Mouse (Mus musculus) left cerebral cortex, adult 11 months (tissue): ENCODE measurements at regions not wholly inside any gene's neighbourhood (a gene's known extent, or its start where the extent isn't known, plus 50 kb on each side); places are given as distances from the start of the nearest gene placed in this dataset.

Experiments
- DNase-seq: peaks from one replicate; pipeline ENCODE4 v3.0.0; 2022; ENCODE audit warnings: low spot score

DNA sequence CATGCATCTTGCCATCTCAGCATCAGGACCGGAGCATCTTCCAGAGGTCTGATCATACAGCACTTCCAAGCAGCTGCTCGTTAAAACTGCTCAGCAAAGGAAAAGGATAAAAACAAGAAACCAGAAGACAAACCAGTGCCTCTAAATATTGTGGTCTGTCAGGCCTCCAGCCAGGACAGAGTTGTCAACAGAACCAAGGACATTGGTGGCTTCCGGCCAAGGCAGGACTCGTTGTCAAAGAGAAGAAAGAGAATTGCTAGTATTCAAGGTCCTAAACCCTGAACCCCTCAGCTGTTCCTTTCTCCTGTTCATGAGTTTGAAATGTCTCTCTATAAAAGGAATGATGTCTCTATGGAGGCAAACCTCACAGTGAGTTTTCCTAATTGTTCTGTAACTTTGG lies 155.0 kb downstream of the Sp3 start:
- no peak for DNase-seq

DNA sequence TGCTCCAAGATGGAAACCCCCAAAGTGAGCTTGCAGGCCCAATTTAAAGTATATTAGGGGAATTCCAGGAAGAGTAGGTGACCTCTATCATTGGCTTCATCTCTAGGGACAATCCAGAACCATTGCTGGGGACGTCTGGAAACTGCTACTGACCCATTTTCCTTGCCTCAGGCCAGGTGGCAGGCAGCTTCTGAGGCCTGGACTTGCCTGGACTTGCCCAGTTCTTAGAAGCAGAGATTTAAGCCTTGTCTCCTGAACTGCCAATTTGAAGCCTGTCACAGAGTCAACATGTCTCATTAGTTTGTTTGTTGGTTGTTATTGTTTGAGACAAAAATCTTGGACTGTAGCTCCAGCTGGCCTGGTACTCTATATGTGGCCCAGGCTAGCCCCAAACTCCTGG lies 151.1 kb downstream of the Sp3 start:
- no peak for DNase-seq

DNA sequence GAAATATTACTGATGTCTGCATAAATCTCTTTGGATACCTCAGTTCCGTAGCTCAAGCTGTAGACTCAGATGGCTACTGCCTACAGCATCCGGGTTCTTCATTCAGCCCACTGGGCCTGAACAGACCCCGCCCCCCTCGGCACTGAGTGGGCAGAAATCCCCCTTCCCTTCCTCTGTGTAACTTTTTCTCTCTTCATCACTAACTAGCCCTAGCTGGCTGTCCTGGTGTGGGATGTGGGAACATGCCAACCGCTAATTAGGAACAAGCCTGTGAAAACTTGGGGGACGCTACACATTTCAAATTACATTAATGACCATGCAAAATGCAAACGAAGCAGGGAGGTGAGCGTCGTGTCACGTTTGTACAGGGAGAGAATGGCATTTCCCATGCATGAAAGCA lies 147.5 kb downstream of the Sp3 start:
- no peak for DNase-seq

DNA sequence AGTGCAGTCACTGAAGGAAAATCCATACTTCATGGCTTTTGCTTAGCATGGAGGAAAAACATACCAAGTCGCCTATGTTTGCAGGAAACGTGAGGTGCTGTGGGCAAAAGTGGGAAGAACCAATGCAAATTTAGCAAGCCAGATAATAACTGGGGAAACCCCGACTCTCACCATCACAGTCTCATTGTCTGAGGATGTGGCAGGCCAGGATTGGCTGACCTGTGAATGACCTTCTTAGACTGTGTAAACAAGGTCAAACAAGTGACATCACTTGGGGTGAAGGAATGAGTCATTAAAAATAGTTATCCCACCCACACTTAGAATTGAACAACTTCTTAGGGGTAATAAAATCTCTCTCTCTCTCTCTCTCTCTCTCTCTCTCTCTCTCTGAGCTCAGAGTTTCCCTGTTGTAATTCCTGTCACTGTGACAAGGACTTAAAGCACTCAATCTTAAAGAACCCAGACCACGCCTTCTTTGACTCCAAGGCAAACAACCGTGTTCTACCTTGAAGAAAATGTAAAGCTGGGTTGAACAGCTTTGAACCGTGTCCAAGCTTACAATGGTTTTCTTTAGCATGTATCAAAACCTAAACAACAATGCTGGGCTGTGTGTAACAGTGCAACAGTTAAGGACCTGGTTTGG lies 142.0 kb downstream of the Sp3 start:
- DNase-seq = no peak

DNA sequence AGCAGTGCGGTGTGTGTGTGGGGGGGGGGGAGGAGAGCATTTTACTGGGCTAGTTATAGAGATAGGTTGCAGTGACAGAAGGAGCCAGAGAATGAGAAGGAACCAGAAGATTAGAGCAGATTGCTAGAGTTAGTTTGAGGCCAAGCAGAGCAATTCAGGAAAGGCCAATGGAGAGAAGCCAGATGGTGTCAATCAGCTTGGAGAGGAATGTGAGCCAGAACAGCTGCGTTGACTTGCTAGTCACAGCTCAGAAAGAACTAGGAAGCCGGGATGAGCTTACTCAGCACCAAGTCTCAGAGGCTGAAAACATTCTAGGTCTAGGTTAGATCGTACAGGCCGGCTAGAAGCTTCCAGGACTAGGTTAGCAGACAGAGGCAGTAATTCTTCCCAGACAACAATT lies 140.6 kb downstream of the Sp3 start:
- no peak for DNase-seq

DNA sequence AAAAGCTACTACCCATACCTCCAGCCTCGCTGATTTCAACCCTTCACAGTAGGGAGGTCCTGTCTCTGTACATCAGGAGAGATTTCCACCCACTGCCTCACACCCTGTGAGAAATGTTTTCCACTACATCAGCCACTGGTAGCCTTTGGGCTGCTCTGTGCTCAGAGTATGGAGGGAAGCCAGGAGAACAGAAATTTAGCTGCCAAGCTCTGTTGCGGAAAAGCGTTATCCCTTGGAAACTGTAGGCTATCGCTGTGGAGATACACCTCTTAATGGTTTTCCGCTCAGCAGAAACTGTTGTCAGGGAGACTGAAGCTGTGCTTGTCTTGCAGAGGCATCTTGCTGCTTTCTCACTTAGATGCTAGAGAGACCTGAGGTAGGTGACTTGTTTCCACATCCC lies 138.9 kb downstream of the Sp3 start:
- no peak for DNase-seq

DNA sequence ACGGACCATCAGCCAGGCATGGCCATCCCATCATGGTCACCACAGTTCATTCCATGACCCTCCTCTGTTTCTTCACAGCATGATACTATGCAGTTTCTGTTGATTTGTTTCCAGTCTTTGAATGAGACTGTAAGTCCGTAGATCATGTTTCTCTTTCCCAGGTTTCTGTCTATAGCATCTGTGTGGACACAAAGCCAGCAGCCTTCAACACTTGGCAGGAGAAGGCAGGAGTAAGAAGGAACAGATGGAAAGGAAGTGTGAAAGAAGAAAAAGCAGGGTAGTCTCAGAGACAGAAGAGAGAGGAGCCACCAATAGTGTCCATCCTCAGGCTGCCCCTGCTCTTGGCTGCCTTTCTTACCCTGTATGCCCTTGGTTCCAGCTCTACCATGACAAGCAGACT lies 136.6 kb downstream of the Sp3 start:
- DNase-seq = no peak

DNA sequence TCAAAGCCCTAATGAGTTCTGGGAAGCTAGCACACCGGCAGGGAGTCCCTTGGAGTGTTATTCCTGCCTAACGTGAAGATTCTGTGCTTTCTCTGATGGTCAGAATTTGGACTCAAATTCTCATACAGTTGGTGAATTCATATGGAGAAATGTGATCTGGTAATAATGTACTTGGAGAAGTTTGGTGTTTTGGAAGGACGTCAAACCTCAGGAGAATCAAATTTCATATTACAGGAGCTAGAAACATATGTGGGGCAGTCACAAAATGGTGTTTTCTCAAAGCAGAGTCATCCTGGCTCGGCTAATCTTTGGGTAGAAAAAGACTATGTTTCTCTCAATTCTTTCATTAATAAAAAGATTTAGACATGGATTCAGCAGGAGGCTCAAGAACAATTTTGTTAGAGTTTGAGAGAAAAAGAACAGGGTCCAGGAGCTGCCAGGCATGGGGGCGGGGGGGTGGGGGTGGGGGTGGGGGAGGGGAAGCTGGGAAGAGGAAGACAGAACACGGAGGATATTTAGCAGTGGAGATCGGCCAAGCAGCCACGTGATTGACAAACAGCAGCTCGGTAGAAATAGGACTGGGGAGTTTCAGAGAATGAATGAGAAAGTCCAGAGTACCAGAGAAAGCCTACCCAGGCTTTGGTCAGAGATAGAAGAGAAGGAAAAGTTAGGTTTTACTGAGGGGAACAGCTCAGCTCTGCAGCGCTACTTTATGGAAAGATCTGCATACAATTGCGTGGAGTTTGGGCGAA lies 130.6 kb downstream of the Sp3 start:
- DNase-seq = no peak

DNA sequence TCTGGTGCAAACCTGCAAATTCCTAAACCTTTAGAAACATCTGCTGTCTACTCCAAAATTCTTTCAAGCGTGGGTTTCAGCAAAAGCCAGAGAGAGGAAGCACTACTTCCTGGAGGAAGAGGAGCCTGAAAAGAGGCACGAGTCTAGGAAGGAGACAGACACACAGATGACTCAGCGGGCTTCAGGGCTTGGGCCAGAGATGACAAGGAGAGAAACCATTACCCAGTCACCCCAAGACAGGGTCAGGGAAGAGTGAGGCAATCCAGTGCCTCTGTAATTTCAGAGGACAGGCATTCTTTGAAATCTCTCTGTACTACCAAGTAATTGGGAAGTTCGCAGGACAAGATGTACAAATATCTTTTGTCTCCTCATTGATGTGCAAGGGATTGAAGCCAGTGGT lies 127.7 kb downstream of the Sp3 start:
- no peak for DNase-seq

DNA sequence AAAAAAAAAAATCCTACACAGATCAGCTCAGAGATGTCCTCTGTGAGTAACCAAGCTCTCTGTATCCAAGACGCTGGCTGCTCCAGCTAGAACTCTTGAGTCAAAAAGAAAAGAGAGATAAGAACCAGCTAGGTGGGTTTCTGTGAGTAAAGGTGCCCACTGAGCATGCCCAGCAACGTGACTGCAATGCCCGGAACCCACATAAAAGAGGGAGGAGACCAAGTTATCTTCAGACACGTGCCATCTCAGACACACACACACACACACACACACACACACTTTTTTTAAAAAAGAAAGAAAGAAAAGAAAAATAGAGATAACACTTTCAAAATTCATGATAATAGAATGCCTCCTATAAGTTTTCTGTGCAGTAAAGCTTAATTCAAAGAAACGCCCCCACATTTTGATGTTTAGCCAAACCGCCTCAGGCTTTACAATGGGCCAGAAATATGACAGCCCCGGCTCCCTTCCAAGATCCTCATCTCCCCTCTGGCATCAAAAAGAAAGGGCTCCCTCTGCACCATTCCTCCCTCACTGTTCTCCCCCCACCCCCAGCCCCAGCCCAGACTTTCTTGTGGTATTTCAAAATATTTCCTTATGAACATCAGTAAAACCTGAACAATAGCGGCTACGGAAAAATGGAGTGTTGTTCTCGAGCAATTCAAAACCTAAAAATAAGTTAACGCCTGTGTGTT lies 124.8 kb downstream of the Sp3 start:
- DNase-seq = no peak

DNA sequence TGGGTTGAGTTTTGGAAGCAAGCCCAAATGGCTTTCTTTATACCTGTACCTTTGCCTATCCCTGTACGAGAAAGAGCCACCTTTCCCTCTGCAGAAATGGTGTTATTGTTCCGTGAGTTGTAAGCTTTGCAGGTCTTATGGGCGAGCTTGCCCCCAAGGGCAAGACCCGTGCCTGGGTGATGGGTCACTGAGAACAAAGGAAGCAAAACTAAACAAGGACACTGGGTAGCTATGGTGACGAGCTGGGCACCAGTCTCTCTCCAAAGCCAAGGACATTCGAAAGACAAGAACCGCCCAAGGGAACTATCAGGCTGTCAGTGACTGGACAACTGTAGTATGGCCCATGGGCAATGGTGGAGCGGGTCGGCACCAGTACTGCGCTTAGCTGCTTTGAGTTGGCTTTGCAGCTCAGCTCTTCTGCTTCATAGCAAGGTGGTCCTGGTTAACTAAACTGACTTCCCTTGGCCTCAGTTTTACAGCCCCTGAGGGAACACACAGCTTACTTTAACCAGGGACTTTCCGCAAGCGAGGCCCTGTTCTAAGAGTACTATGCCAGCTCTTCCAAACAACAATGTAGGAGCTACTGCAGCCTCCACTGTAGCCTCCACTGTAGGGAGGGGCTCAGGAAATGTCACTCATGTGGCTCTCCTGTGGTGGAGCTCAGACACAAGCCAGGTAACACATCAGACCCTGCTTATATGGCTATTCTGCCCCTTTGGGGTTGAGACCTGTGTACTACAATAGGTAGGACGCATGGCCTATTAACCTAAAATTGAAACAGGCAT lies 124.1 kb downstream of the Sp3 start:
- DNase-seq = no peak

DNA sequence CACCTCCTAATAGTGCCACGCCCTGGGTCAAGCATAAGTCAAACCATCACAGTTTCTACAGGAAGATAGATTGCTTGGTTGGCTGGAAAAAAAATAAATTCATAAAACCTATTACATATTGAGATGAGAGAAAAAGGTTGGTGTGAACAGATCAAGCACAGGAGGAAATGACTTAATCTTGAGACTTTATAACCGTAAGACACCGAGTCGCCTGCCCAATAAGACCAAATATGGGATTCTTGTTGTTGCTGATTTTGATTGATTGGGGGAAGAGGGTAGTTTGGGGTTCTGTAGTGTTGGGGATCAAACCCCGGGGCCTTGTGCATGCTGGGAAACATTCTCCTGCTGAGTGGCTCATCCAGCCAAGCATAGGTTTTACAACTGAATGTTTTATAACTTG lies 122.9 kb downstream of the Sp3 start:
- no peak for DNase-seq

DNA sequence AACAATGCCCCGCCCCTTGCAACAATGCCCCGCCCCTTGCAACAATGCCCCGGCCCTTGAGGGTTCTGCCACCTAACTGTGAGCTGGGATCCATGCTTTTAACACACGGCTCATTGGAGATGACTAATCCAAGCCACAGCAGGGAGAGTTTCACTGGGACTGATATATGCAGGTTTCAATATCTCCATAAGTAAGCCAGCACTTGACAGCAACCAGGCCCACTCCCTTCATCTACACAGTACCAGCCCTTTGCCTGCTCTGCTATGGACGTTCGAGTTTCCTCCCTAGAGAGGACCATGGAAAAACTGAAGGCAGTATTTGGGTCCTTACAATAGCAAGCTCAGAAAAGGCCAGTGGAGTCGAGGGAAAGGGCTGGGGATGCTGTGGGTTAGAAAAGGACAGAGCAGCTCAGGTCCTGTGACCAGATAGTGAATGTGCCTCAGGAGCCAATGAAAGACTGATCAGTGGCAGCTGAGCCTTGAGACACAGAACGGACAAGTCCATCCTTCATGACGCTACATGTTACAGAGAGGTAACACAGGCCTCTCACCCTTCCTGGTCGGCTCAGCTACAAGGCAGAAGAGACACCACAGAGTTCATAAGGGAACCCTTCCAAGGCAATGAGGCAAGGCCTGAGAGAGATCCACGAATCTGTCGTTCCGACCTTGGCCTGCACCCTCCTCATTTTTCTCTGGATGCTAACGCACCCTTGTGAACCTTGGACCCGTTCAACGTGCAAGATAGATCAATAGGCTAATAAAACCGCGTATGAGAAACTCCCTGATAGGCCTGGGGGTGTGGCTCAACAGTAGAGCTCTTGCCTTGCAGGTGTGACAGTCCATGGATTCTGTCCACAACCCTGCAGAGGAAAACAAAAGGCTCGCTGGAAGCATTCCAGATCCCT lies 114.5 kb downstream of the Sp3 start:
- no peak for DNase-seq

DNA sequence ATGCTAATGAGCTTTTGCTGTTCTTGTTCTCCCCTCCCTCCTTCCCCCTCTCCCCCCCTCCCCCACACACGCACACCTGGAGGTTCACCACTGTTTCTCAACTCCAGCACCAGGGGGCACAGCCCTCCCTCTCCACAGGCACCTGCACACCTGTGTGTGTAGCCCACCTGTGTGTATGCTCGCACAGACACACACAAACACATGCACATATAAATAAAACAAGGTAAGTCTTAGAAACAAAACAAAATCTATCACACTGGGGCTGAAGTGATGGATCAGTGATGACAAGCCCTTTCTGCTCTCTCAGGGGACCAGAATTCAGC lies 113.9 kb downstream of the Sp3 start:
- no peak for DNase-seq

DNA sequence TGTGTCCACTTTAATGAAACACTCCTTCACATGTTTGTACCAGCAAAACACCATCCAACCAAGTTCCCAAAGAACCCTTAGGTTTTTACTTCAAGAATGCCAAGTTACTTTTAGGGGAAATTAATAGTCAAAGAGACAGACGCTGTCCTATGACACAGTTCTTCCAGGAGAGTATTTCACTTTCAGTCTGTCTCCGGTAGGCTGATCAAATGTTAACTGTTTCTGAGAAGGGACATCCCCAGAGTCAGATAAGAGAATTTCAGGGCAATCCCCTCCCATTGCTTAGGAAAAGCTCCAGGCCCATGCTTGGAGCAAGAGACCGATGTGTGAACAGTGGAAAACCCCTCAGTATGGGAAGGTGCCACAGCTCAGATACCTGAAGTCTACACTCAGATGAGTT lies 112.1 kb downstream of the Sp3 start:
- DNase-seq = no peak

DNA sequence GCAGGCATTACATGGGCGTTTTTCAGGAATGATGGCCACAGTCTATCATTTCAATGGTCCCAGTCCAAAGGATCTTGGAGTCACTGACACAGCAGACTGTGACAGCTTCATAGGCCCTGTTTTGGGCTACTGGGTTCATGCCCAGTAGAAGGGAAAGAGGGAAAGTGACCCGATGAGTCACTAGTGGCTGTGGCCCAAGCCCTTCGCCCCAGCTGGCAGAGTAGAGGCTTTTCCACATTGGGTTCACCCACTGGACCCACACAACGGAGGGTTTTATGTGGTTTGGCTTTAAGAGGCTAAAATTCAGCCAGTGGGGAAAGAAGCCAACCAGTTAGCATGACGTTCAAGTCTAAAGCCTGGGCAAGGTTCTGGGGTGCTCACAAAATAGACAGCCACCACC lies 108.4 kb downstream of the Sp3 start:
- DNase-seq = peak; percentile 37

DNA sequence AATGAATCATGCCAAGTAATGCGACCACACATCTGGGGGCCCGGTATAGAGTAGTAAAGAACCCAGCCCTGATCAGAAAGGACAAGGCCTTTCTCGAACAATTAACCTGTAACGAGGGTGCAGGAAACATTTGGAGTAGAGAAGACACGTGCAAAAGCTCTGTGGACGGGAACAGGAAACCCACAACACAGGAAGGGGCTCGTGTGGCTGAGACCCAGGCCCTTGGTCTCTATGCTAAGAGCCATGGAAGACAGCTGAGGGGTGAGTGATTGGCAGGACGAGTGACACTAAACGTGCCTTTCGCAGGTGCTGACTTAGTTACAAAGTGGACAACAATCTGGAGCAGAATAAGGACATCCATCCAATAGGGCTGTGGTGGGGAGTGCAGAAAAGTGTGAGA lies 106.3 kb downstream of the Sp3 start:
- DNase-seq = no peak

DNA sequence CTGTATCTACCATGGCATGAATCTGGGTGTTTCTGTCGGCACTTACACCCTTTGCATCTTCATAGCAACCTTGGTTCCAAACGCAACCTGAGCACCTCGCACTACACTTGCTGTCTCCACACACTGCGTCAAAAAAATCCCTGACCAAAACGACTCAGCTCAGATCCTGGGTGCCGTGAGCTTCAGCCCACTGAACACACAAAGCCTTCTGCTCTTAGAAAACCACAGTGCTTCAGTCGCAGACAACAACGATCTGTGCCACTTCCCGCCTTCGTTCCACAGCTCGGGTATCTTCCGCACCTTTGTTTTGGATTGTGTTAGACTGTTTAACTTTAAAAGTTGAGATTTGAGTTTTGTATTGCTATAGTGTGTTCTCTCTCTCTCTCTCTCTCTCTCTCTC lies 105.7 kb downstream of the Sp3 start:
- no peak for DNase-seq

DNA sequence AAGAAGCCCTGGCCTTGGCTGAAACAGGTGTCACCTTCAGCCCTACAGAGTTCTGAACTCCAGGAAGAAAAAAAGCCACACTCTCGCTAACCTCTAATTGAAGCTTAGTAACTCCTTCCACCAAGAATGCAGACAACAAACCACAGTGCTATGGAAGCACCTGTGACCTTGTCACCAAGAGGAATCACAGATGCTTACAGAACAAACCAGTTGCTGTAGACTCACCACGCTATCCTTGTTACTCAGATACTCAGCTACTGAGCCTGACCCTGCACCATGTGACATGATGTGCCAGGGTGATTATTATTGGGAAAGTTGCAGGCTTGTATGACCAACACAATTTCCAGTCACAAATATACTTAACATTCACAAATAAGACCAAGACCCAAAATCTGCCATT lies 104.6 kb downstream of the Sp3 start:
- no peak for DNase-seq

DNA sequence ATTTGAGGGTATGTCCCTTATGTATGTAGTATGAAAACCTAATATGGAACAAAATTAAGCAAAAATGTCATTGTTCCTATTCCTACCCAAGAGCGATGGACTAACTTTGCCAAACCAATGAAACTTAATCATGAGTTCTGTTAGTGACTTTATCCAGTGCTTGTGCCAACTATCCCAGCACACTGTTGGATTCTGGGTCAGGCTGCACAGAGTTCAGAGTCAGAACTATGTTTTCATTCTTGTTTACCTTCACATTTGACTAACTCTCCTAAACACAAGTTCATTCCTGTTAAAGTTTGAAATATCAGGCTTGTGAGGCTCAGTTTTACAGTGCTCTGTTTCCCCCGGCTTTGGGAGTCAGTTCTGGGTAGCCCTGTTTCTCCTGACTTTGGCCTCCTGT lies 100.2 kb downstream of the Sp3 start:
- DNase-seq = no peak

DNA sequence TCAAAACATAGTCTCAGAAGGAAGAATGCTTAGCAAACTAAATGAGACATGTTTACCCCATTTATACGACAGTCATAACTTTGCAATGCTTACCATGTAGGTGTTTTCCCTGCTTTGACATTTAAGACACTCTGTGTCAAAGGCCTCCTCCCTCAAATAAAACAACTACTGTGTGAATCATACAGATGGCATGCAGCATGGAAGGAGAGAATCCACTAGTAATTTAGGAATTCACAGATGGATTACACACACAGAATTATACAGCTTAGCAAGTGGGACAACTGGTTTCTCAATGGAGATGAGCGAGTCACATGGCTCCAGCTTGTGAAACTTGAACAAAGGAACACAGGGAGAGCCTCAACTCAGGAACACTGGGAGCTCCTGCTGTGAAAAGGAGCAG lies 98.7 kb downstream of the Sp3 start:
- DNase-seq = no peak

DNA sequence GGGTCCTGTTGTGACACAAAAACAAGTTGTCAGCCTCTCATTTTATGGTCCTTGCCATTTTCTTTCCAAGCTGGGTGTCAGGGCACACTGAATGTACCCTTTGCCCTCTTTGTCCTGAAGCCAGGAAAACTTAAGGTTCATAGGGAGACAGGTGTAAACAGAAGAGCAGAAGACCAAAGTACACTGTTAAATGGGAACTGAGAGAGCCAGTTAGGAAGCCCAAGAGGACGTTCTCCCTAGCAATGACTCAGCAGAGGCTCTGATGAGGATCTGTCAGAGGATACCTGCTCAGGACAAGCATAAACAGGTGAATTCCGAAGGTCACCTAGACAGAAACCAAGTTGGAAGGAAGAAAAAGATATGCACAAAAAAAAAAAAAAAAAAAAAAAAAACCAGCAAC lies 94.0 kb downstream of the Sp3 start:
- no peak for DNase-seq
